In the genomic region with DNA sequence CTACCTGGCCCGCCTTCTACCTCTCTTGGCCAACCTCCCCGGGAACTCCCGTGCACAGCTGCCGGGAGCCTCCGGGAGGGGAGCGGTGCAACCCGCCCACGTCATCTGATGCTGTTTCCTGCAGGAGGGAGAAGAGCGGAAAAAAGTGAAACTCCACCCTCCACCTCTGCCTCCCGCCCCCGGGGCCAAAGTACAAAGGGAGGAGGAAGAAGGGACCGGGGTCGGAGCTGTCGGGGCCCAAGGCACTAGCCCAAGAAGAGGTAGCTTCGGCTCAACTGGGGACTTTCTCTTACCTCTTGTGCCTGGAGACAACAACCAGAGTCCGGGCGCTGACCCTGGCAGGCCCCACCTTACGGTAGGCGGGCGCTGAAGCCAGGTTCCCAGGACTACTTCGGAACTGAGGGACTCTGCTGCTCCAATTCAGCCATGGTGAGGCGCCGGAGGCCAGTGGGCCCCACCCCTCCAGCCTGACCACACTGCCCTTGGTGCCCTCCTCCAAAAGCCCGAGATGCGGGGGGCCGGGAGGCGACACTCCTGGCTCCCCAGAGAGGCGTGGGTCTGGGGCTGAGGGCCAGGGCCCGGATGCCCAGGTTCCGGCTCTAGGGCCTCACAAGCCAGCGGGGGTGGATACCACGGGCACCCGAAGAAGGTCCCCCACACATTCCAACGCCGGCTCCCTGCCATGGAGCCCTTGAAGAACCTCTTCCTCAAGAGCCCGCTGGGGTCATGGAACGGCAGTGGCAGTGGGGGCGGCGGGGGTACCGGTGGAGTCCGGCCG, we compare ENCODE assay signal across 8 mouse cellular contexts. TPM values are rescaled to one million over a fixed set of nuclear protein-coding genes. Genes with fewer than 3 reads are reported as not detected.
DNase-seq lines count a peak whose midpoint lies in the region.

No protein-coding gene starts in this region.

- peak; percentile 80 to 82 for DNase-seq in adrenal gland, adult 18-20 months (ENCODE audit: low spot score in 2 of 2)
- peak; percentile 87 for DNase-seq in embryo, embryonic 11 days
- peak; percentile 89 for DNase-seq in gastrocnemius, postnatal 14 days
- DNase-seq in induced T-regulatory cell, adult 2 months (ENCODE audit: low read depth), result peak; percentile 97
- peak; percentile 65 to 77 for DNase-seq in left cerebral cortex, adult 8-10 months (ENCODE audit: low spot score in 2 of 2)
- DNase-seq in right cerebral cortex, adult 2 months (ENCODE audit: low spot score in 2 of 2), result peak; percentile 75 to 79
- peak; percentile 64 for DNase-seq in urinary bladder, postnatal 10 days (ENCODE audit: low spot score)

- intact Hi-C loops in gastrocnemius, postnatal 14 days (cut with DNase I; ENCODE audit: low total_unique reads), result no loop called here

- peak overlapping the region; percentile 97 for H3K4me3 ChIP-seq in megakaryocyte, embryonic 14.5 days (replicated peaks)

- H3K4me1 ChIP-seq in megakaryocyte, embryonic 14.5 days, result peaks cover 64% of the 10 kb centered on the region

- H3K27me3 ChIP-seq in megakaryocyte, embryonic 14.5 days (replicated peaks), result no peaks in the 10 kb centered on the region

- no peaks in the 10 kb centered on the region for H3K9me3 ChIP-seq in megakaryocyte, embryonic 14.5 days

- peaks cover 69% of the 10 kb centered on the region for H3K36me3 ChIP-seq in megakaryocyte, embryonic 14.5 days (replicated peaks; ENCODE audit: low read length)

RNA-seq across cellular contexts. Expression of gene Pcnx3, which starts 1.0 kb away (rescaled TPM):
- total RNA-seq in adrenal gland, adult 18-20 months (2021), result 100 to 1,000 TPM in 1 of 2 experiments, 10 to 100 TPM in 1; 84.6 to 103 TPM
- total RNA-seq in gastrocnemius, postnatal 14 days (2021), result 10 to 100 TPM; 15.3 to 17.6 TPM
- 10 to 100 TPM; 74.4 to 86.8 (median 80.3) TPM for total RNA-seq in left cerebral cortex, adult 8-10 months (2022)
- polyA plus RNA-seq in megakaryocyte, embryonic 14.5 days (2012; ENCODE audit: insufficient read depth, low replicate concordance), result 161 and 607 TPM in 2 replicates

RNA-seq across cellular contexts. Expression of gene Map3k11, which starts 1.2 kb away (rescaled TPM):
- 10 to 100 TPM; 36.9 to 45.8 TPM for total RNA-seq in adrenal gland, adult 18-20 months (2021)
- total RNA-seq in gastrocnemius, postnatal 14 days (2021), result 10 to 100 TPM; 16.7 TPM
- 10 to 100 TPM; 19.0 to 20.2 (median 19.7) TPM for total RNA-seq in left cerebral cortex, adult 8-10 months (2022)
- 156 and 158 TPM in 2 replicates for polyA plus RNA-seq in megakaryocyte, embryonic 14.5 days (2012; ENCODE audit: insufficient read depth, low replicate concordance)

RNA-seq across cellular contexts. Expression of gene Kcnk7, which starts 14.4 kb away (rescaled TPM):
- total RNA-seq in adrenal gland, adult 18-20 months (2021), result not detected
- total RNA-seq in gastrocnemius, postnatal 14 days (2021), result not detected
- total RNA-seq in left cerebral cortex, adult 8-10 months (2022), result under 1 TPM in 1 of 4 experiments, not detected in 3; 0.37 TPM
- not detected in 2 replicates for polyA plus RNA-seq in megakaryocyte, embryonic 14.5 days (2012; ENCODE audit: insufficient read depth, low replicate concordance)

RNA-seq across cellular contexts. Expression of gene Sipa1, which starts 26.2 kb away (rescaled TPM):
- total RNA-seq in adrenal gland, adult 18-20 months (2021), result 10 to 100 TPM; 41.1 to 45.6 TPM
- total RNA-seq in gastrocnemius, postnatal 14 days (2021), result 10 to 100 TPM; 19.3 to 22.4 TPM
- 10 to 100 TPM; 12.5 to 20.7 (median 14.9) TPM for total RNA-seq in left cerebral cortex, adult 8-10 months (2022)
- 116 and 134 TPM in 2 replicates for polyA plus RNA-seq in megakaryocyte, embryonic 14.5 days (2012; ENCODE audit: insufficient read depth, low replicate concordance)

RNA-seq across cellular contexts. Expression of gene Ehbp1l1, which starts 36.4 kb away (rescaled TPM):
- total RNA-seq in adrenal gland, adult 18-20 months (2021), result 10 to 100 TPM; 33.5 to 45.6 TPM
- 100 to 1,000 TPM; 246 to 269 TPM for total RNA-seq in gastrocnemius, postnatal 14 days (2021)
- 10 to 100 TPM; 15.8 to 22.9 (median 19.9) TPM for total RNA-seq in left cerebral cortex, adult 8-10 months (2022)
- polyA plus RNA-seq in megakaryocyte, embryonic 14.5 days (2012; ENCODE audit: insufficient read depth, low replicate concordance), result 203 and 207 TPM in 2 replicates

Comparison
In these comparisons a context has a peak if more than half of its experiments do, and no peak if none do; other contexts are left out.
1. Peak in every context shown above with its lines: DNase-seq and H3K4me3 ChIP-seq.
2. RNA of gene Pcnx3, which starts 1.0 kb away (total RNA-seq): 84.6 to 103 TPM in adrenal gland, adult 18-20 months and 74.4 to 86.8 TPM in left cerebral cortex, adult 8-10 months; 15.3 to 17.6 TPM in gastrocnemius, postnatal 14 days; every median in the first group is over 4 times any median in the second.